ENCODE assay signal across 9 mouse cellular contexts in genomic region chr17:42613043-42613737, GRCm38 (mm10). TPM values are rescaled to one million over a fixed set of nuclear protein-coding genes. Genes with fewer than 3 reads are reported as not detected.
DNase-seq lines count a peak whose midpoint lies in the region; ATAC-seq and TF ChIP-seq lines count a peak whose summit lies in the region.
"Had no signal": no experiment of that assay in that cellular context is flagged by ENCODE, and none has a peak within 500 bp of the region (broad histone marks: within the 10 kb centered on the region; RNA-seq: fewer than 3 reads in every experiment).

No protein-coding gene starts in this region.

- H3K9me3 ChIP-seq in ES-E14 (ENCODE audit: control insufficient read depth, insufficient read depth, low read depth, low read length): no peaks in the 10 kb centered on the region
- H3K9me3 ChIP-seq: limb, embryonic 12.5 days had no signal

- ATAC-seq in cerebellum, adult (ENCODE audit: insufficient number of reproducible peaks, low FRiP score, low TSS enrichment): peak; percentile 76
- ATAC-seq in granulocyte monocyte progenitor cell, adult 5-6 weeks (replicated peaks; ENCODE audit: poor library complexity, severe bottlenecking): peak; percentile 66

- no peak overlapping the region for H3K27ac ChIP-seq in ES-E14 (ENCODE audit: insufficient read depth, low read depth, low read length, poor library complexity, severe bottlenecking)
- H3K27ac ChIP-seq: limb, embryonic 12.5 days had no signal

- H3K9ac ChIP-seq in ES-E14 (ENCODE audit: insufficient read depth, low read depth, low read length, poor library complexity, severe bottlenecking): no peak overlapping the region
- H3K9ac ChIP-seq: limb, embryonic 12.5 days had no signal

- DNase-seq in cerebellum, adult 11-12 months: no peak
- peak; percentile 75 for DNase-seq in ES-E14 (ENCODE audit: low read depth, low spot score)
- DNase-seq in cerebellum, adult 9-11 months: peak; percentile 9
- peak; percentile 19 to 37 for DNase-seq in layer of hippocampus, adult 8-10 months (ENCODE audit: low spot score in 2 of 2)
- DNase-seq in lung, postnatal 36 days: peak; percentile 78
- peak; percentile 26 for DNase-seq in splenic B cell, adult 2 months (ENCODE audit: low read depth, low spot score)

- H3K27me3 ChIP-seq in splenic B cell, adult 2 months (ENCODE audit: control insufficient read depth, insufficient read depth, low read length, poor library complexity, severe bottlenecking): no peaks in the 10 kb centered on the region
- H3K27me3 ChIP-seq: limb, embryonic 12.5 days had no signal

- H3K36me3 ChIP-seq in ES-E14 (ENCODE audit: control insufficient read depth, insufficient read depth, low read length, poor library complexity, severe bottlenecking): no peaks in the 10 kb centered on the region
- no peaks in the 10 kb centered on the region for H3K36me3 ChIP-seq in splenic B cell, adult 2 months (ENCODE audit: control insufficient read depth, insufficient read depth, low read length, poor library complexity, severe bottlenecking)
- H3K36me3 ChIP-seq: limb, embryonic 12.5 days had no signal

- no peaks in the 10 kb centered on the region for H3K4me1 ChIP-seq in ES-E14 (ENCODE audit: control insufficient read depth in 2 of 2, insufficient read depth in 2 of 2, low read length in 2 of 2, poor library complexity in 1 of 2)
- H3K4me1 ChIP-seq: limb, embryonic 12.5 days had no signal

- no peak overlapping the region for H3K4me3 ChIP-seq in ES-E14 (ENCODE audit: insufficient read depth in 1 of 2, low read depth in 1 of 2, low read length in 2 of 2, poor library complexity in 1 of 2, severe bottlenecking in 1 of 2)
- H3K4me3 ChIP-seq: limb, embryonic 12.5 days had no signal

- in situ Hi-C loops in ES-E14 (cut with MboI; ENCODE audit: low sequenced_read_pairs in 2 of 2, unreplicated experiment in 2 of 2): no loop called here

TF ChIP-seq in ES-E14, 5 proteins besides CTCF, POLR2A, EP300 and RAD21:
- TF ChIP-seq MAFK (IDR thresholded peaks at IDR 0.05; ENCODE audit: insufficient read depth, low read depth, low read length) (no peak), ZC3H11A (IDR thresholded peaks at IDR 0.05; ENCODE audit: borderline replicate concordance, low read depth, low read length) (peak; percentile 65; the same call in 1 of the 2 replicates)

RNA-seq across cellular contexts. Expression of gene Opn5, which starts 2.0 kb away (rescaled TPM):
- not detected in 2 replicates for total RNA-seq in ES-E14 (2012; rRNA removed)
- not detected in 2 replicates for total RNA-seq in granulocyte monocyte progenitor cell, adult 5-6 weeks (2014; fragmentation: Nextera tagmentation)
- total RNA-seq in granulocyte monocyte progenitor cell, adult 5-6 weeks (2017): not detected in 2 replicates
- total RNA-seq in layer of hippocampus, adult 8-10 months (2022): not detected
